16 mouse cellular contexts compared by ENCODE assay signal in the genomic region with DNA sequence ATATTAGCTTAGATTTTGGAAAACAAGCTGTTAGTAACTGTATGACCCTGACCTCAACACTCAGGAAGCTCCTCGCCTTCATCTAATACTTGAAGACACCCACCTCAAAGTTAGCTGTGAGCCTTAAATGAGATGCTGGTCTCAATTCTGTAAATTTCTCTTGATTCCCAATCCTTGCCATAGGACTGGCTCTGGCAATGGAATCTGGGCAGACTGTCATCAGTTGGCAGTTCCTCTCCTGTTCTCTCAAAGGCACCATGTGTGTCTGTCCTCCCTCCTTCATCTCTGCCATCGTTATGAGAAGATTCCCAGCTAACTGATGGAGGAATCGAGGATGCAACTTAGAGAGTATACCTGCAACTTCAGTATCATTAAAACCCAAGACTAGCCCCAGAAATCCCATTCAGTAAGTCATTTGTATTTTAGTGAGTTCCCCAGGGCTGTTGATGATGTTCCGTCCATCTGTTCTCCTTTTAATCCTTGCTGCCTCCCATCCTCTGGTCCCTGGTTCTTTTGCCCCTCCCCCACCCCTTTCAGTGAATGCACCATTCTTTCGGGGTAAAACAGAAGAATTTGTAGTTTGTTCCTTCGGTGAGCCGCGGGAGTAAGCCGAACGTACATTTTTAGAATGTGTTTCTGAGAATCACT.
"Had no signal": no experiment of that assay in that cellular context is flagged by ENCODE, and none has a peak within 500 bp of the region (broad histone marks: within the 10 kb centered on the region; RNA-seq: fewer than 3 reads in every experiment).

No protein-coding gene starts in this region.

- DNase-seq: gastrocnemius, adult 2 months; gastrocnemius, postnatal 10 days; gastrocnemius, postnatal 25 days; heart, postnatal 10 days; heart, postnatal 4 days; kidney, adult 18-20 months; kidney, adult 8-10 months; kidney, postnatal 10 days; kidney, postnatal 25 days; kidney, postnatal 4 days; left cerebral cortex, postnatal 4 days had no signal

- ATAC-seq: hindbrain, embryonic 16.5 days; inflammation-experienced regulatory T-cells, adult 6 months; intestine, embryonic 15.5 days; intestine, postnatal 0 days; liver, embryonic 12.5 days had no signal
